Mouse (Mus musculus): ENCODE results near the gene Entpd1. TPM values are rescaled to one million over a fixed set of nuclear protein-coding genes. Genes with fewer than 3 reads are reported as not detected.

Entpd1 gene
- polyA plus RNA-seq, 1 experiment from 2014 or later, result 10.4 TPM

DNA sequence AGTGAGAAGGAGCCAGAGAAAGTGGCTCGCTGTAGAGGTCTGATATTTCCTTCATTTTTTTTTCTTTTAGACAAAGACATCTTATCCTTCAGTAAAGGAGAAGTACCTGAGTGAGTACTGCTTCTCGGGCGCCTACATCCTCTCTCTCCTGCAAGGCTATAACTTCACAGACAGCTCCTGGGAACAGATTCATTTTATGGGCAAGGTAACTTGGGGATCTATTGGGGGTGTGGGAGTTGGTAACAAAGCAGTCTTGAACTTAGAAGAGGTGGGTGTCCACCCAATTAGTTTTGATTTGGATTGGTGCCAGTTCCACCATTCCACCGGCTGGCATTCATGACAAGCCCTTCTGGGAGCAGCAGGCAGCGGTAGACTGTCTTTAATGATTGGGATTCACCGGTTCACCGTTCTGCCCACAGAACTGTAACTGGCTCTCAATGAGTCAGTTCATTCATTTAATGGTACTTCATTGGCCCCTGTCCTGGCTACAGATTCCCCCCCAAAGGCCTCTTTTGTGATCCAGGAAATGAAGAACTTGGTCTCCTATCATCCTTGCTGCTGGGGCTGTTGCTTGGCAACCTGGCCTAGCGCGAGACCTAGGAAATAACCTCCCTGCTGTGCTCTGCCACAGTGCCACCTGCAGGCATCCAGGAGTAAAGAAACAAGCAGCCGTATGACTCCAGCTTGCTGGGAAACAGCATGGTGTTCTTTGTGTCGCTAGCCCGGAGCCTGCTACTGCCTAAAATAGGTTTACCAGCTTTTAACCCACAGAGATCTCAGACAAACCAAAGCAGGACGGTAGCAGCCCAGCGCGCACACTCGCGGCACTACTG lies 124.7 kb downstream of the Entpd1 start:
- Histone ChIP-seq H3K27me3 (replicated peaks) (no peaks in the 10 kb centered on the region), H3K9me3 (no peaks in the 10 kb centered on the region), H3K4me3 (no peak overlapping the region; the same call in 1 of the 2 replicates), H3K36me3 (peaks cover 4% of the 10 kb centered on the region; the same call in 1 of the 2 replicates), H3K4me1 (peaks cover 5% of the 10 kb centered on the region; the same call in 1 of the 2 replicates), H3K4me2 (replicated peaks) (peak overlapping the region; percentile 54), H3K9ac (0 out of 2 replicates have a peak overlapping the region, but pooled peaks have one; percentile 48), H3K27ac (0 out of 2 replicates have a peak overlapping the region, but pooled peaks have one; percentile 3)
- ATAC-seq (ENCODE audit: low FRiP score, low read depth), result peak; percentile 93
- WGBS, result 18% methylated on average over 17 of the region's 17 CpGs

DNA sequence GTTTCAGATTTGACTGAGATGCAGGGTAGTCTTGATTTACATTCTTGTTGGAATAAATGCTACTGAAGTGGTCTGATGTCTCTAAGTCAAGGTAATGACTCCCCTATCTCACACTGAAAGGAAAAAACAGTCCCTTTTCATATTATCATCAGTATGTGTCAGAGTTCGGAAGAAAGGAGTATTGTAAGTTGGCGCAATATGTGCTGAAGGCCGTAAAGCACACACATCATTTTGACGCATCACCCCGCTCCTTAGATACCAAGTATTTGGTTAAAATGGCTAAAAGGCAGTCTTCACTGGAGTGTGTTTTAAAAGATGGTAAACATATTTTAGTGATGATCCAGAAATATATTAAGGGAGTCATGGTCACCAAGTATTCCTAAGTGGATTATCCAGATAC lies 125.4 kb downstream of the Entpd1 start:
- H3K4me2 ChIP-seq (replicated peaks), result peak overlapping the region; percentile 54
- 70% methylated on average over 5 of the region's 5 CpGs for WGBS
- H3K4me3 ChIP-seq, result no peak overlapping the region
- H3K27me3 ChIP-seq (replicated peaks), result no peaks in the 10 kb centered on the region
- peak; percentile 34 for ATAC-seq (ENCODE audit: low FRiP score, low read depth)
- H3K9me3 ChIP-seq, result no peaks in the 10 kb centered on the region
- no peak overlapping the region for H3K27ac ChIP-seq
- H3K36me3 ChIP-seq, result peaks cover 4% of the 10 kb centered on the region; the same call in 1 of the 2 replicates
- H3K9ac ChIP-seq, result 0 out of 2 replicates have a peak overlapping the region, but pooled peaks have one; percentile 48
- peaks cover 5% of the 10 kb centered on the region; the same call in 1 of the 2 replicates for H3K4me1 ChIP-seq

DNA sequence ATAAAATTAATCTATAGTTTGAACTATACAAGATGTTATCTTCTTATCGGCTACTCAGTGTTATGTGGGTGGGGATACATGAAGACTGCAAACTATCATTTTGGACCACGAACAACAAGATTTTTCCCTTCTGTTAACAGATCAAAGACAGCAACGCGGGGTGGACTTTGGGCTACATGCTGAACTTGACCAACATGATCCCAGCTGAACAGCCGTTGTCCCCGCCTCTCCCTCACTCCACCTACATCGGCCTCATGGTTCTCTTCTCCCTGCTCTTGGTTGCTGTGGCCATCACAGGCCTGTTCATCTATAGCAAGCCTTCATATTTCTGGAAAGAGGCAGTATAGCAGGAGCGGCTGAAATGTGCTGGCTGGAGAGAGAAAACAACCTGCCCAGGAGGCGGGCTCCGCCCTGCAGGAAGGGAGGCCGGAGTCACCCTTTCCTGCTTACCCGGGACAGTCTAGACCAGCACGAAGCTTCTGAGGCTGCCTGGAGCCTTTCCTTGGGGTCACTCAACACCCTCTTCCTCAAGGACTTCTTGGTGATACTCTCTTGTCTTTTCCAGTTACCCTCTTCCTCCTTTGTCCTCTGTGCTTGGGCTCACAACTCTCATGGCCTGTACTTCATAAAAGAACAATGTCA lies 126.6 kb downstream of the Entpd1 start:
- WGBS, result 85% methylated on average over 13 of the region's 13 CpGs

DNA sequence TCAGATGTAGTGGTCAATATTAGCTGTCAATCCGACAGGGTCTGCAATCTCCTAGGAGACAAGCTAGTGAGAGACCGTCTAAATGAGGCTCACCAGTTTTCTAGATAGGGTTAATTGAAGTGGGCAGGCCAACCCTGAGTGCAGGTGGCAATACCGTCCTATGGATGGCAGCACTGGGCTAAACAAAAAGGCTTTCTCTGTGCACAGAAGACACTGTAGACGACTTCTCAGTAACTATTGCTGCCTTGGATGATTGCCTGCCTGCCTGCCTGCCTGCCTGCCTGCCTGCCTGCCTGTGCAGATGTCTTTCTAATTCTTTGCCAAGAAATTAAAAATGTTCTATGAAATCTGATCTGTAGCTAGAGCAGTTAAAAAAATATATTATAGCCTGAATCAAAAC lies 134.4 kb downstream of the Entpd1 start:
- no peak for ATAC-seq (ENCODE audit: low FRiP score, low read depth)

More for the DNA sequence above, 126.6 kb downstream of the Entpd1 start:
- Histone ChIP-seq H3K9me3 (no peaks in the 10 kb centered on the region), H3K36me3 (peaks cover 4% of the 10 kb centered on the region; the same call in 1 of the 2 replicates), H3K9ac (no peak overlapping the region), H3K4me3 (no peak overlapping the region), H3K4me2 (replicated peaks) (no peak overlapping the region), H3K27ac (no peak overlapping the region), H3K4me1 (peaks cover 5% of the 10 kb centered on the region; the same call in 1 of the 2 replicates), H3K27me3 (replicated peaks) (no peaks in the 10 kb centered on the region)
- ATAC-seq (ENCODE audit: low FRiP score, low read depth), result no peak

DNA sequence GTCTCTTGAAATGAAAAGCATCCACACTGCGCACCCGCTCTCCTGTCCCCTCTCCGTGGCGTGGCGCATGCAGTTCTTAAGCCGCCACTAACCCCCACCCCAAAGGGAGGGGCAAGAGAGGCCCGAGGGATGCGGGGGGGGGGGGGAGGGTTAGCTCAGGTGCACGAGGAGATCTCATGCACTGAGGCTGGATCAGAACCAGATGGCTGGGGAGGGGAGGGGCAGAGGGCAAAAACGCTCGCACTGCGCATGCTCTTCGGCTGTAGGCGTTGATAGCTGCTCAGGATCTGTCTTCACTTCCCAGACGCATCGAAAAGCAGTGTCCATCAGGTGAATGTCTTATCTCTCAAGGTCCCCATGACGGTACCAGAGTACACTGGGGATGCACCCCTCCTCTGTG lies 136.4 kb downstream of the Entpd1 start, which contains the start of gene Cc2d2b:
Gene Cc2d2b (plus strand): TSS at position 195 of the 400 bp plus-strand sequence.
- no peak within 1 kb of the TSS for H3K9ac ChIP-seq
- no peak within 1 kb of the TSS for H3K4me2 ChIP-seq (replicated peaks)
- no peak within 1 kb of the TSS for H3K4me3 ChIP-seq
- WGBS, result 76% methylated on average over 17 of the region's 17 CpGs
- H3K27ac ChIP-seq, result no peak within 1 kb of the TSS
- H3K36me3 ChIP-seq, result no peaks in the 10 kb centered on the region
- no peaks in the 10 kb centered on the region for H3K4me1 ChIP-seq
- no peaks in the 10 kb centered on the region for H3K27me3 ChIP-seq (replicated peaks)
- no peaks in the 10 kb centered on the region for H3K9me3 ChIP-seq
- ATAC-seq (ENCODE audit: low FRiP score, low read depth), result no peak

More for the DNA sequence above, 134.4 kb downstream of the Entpd1 start:
- WGBS, result 58% methylated on average over 4 of the region's 4 CpGs
- Histone ChIP-seq H3K4me2 (replicated peaks) (no peak overlapping the region), H3K4me1 (no peaks in the 10 kb centered on the region), H3K9me3 (no peaks in the 10 kb centered on the region), H3K4me3 (no peak overlapping the region), H3K27ac (no peak overlapping the region), H3K27me3 (replicated peaks) (no peaks in the 10 kb centered on the region), H3K9ac (no peak overlapping the region), H3K36me3 (no peaks in the 10 kb centered on the region)

DNA sequence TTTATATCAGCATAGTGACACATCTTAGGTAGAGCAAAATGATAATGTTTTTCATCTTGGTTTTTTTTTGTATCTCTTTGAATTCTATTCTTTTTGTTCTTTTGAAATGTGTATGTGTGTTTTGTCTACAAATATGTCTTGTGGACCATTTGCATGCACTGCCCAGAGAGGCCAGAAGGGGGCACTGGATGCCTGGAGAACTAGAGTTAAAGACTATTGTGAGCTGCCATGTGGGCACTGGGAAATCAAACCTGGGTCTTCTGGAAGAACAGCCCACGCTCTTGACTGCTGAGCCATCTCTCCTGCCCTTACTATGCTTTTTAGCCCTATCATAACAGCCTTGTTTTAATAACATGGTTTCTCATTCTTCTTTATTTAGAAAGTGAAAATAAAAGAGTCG lies 142.1 kb downstream of the Entpd1 start:
- WGBS, result 79% methylated on average over 2 of the region's 2 CpGs

DNA sequence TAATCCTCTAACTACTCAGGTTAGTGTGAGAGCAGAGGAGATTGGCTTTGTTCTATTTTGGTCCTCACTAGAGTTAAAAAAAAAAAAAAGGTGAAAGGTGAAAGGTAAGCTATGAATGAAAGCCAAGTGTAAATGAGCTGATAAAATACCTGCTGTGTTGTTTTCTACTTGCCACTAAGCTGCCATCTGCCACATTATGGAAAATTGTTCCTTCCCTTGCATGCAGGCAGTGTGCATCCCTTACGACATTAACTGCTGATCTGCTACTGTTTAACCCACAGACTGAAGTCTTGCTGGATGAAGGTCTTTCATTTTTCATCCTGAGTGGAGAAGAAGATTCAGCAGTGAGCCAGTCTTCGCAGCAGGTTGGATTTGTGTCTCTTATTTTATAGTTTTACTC lies 147.9 kb downstream of the Entpd1 start:
- Histone ChIP-seq H3K4me1 (peaks cover 11% of the 10 kb centered on the region), H3K4me2 (replicated peaks) (no peak overlapping the region), H3K9me3 (no peaks in the 10 kb centered on the region), H3K4me3 (no peak overlapping the region), H3K27me3 (replicated peaks) (no peaks in the 10 kb centered on the region), H3K27ac (no peak overlapping the region), H3K36me3 (no peaks in the 10 kb centered on the region), H3K9ac (no peak overlapping the region)
- 82% methylated on average over 2 of the region's 2 CpGs for WGBS
- ATAC-seq (ENCODE audit: low FRiP score, low read depth), result no peak

More for the DNA sequence above, 142.1 kb downstream of the Entpd1 start:
- Histone ChIP-seq H3K27ac (no peak overlapping the region), H3K9me3 (no peaks in the 10 kb centered on the region), H3K36me3 (no peaks in the 10 kb centered on the region), H3K4me1 (no peaks in the 10 kb centered on the region), H3K9ac (no peak overlapping the region), H3K27me3 (replicated peaks) (no peaks in the 10 kb centered on the region), H3K4me3 (no peak overlapping the region), H3K4me2 (replicated peaks) (no peak overlapping the region)
- ATAC-seq (ENCODE audit: low FRiP score, low read depth), result no peak

DNA sequence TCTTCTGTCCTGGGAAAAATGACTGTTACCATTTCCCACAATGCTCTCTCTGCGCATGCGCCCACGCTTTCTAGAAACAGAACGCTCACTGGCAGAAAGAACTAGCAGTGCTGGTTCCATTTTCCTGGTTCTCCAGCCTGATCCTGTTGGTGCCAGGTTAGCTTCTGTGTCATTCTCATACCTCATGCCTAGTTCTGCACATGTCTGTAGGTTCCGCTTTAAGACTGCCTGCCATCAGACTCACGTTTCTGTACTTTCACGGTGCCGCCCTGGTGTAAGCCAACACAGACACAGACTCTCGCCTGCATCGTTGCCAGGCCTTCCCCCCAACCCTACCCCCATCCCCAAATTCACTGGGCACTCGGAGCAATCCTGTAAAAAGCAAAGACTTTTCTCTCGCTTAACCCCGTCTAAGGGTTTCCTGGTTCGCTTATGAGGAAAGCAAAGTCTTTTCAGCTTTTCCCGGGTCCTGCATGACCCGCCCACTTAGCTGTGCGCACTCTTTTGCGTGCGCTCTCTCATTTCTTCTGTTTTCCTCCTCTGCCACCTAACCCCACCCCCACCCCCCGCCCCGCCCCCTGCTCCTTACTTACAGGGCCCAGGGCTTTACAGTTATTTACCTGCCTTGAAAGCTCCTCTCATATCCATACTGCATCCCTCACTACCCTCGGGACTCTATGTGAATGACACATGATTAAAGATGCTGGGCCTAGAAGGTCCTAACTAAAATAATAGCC lies 150.0 kb downstream of the Entpd1 start:
- Histone ChIP-seq H3K36me3 (no peaks in the 10 kb centered on the region), H3K27ac (no peak overlapping the region), H3K9me3 (no peaks in the 10 kb centered on the region), H3K27me3 (replicated peaks) (no peaks in the 10 kb centered on the region), H3K9ac (no peak overlapping the region), H3K4me3 (no peak overlapping the region), H3K4me1 (peaks cover 11% of the 10 kb centered on the region), H3K4me2 (replicated peaks) (peak overlapping the region; percentile 50)
- ATAC-seq (ENCODE audit: low FRiP score, low read depth), result no peak
- WGBS, result 40% methylated on average over 22 of the region's 22 CpGs

DNA sequence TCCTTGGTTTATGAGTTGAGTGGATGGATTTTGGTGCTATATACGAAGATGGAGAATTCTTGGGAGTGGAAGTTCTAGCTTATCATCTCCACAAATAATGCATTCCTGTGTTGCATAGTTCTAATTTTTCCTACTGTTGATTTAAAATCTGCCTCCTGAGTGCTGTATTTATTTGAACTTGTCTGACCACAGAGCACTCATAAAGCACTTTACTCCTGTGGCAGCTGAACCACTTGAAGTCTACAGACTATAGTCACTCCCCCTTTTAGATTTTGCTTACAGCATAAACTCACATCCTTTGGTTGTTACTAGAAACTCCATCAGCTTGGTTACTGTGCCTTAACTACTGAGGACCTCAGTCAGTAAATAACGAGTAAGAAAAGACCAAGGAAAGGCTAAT lies 155.0 kb downstream of the Entpd1 start:
- Histone ChIP-seq H3K4me2 (replicated peaks) (no peak overlapping the region), H3K27ac (no peak overlapping the region), H3K27me3 (replicated peaks) (no peaks in the 10 kb centered on the region), H3K9ac (no peak overlapping the region), H3K4me3 (no peak overlapping the region), H3K4me1 (peaks cover 3% of the 10 kb centered on the region), H3K9me3 (no peaks in the 10 kb centered on the region), H3K36me3 (no peaks in the 10 kb centered on the region)
- WGBS, result 87% methylated on average over 2 of the region's 2 CpGs
- no peak for ATAC-seq (ENCODE audit: low FRiP score, low read depth)

DNA sequence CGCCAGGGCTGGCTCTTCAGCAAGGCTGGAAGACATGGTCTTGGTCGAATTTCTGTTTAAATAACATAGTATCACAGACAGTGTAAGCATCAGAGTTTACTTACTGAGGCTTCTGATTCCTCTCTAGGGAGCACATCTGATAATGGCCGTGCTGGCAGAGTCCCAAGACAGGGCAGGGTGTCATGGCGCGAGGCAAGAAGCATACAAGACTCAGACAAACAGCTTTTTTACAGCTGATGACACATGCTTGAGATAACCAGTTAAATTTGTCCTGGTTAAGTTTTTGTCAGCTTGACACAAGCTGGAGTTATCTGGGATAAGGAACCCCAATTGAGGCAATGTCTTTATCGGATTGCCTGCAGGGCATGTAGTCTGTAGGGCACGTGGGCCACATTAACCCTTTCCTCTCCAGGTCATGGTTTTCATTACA lies 157.2 kb downstream of the Entpd1 start:
- H3K27me3 ChIP-seq (replicated peaks), result no peaks in the 10 kb centered on the region
- ATAC-seq (ENCODE audit: low FRiP score, low read depth), result no peak
- no peak overlapping the region for H3K4me2 ChIP-seq (replicated peaks)
- no peak overlapping the region for H3K9ac ChIP-seq
- H3K36me3 ChIP-seq, result no peaks in the 10 kb centered on the region
- WGBS, result 58% methylated on average over 7 of the region's 7 CpGs
- no peak overlapping the region for H3K4me3 ChIP-seq
- H3K9me3 ChIP-seq, result no peaks in the 10 kb centered on the region
- no peak overlapping the region for H3K27ac ChIP-seq
- no peaks in the 10 kb centered on the region for H3K4me1 ChIP-seq

DNA sequence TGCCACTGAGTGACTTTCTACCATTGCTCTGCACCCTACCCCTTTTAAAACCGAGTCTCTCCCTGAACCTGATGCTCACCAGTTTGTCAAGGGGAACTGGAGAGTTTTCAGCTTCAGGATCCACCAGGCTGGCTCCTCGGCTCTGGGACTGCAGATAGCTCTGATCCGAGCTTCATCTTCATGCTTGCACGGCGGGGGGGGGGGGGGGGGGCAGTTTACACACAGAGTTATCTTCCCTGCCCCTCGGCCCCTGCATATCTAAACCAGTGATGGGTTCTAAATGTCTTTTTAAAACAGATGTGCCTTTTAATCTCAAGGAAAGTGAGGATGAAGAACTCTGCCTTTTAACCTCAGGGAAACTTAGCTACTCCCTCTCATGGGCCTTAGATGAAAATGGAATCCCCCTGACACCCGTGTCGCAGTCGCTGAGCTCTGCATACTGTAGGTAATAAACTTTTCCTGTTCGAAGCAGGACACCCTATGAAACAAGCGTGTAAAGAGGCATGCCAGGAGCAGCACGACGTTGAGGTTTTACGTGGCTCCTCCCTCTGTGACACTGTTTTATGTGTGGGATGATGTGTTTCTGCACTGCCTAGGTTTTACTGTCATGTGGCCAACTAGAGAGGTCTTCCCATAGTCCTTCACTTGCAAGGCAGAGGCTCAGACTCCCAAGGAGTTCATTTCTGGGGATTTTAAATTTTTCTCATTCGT lies 176.0 kb downstream of the Entpd1 start:
- Histone ChIP-seq H3K4me2 (replicated peaks) (no peak overlapping the region), H3K9me3 (no peaks in the 10 kb centered on the region), H3K27me3 (replicated peaks) (no peaks in the 10 kb centered on the region), H3K36me3 (no peaks in the 10 kb centered on the region), H3K4me1 (no peaks in the 10 kb centered on the region), H3K27ac (no peak overlapping the region), H3K4me3 (no peak overlapping the region), H3K9ac (no peak overlapping the region)
- WGBS, result 74% methylated on average over 15 of the region's 15 CpGs
- no peak for ATAC-seq (ENCODE audit: low FRiP score, low read depth)
